Mouse (Mus musculus) testis, adult 10 weeks (tissue): ENCODE data around the gene Smarcd1. TPM values are rescaled to one million over a fixed set of nuclear protein-coding genes. Genes with fewer than 3 reads are reported as not detected.

Source experiments
- polyA plus RNA-seq: library from polyadenylated mRNA; stranded (reverse); fragments of 350-450 nt; fragmentation: Illumina TruSeq; extraction: RNeasy Lipid Tissue Mini Kit (QIAGEN cat#74804); gene quantifications from one replicate; pipeline ENCODE4 v1.2.3, GENCODE M21; 2014; ENCODE audit warnings: low read depth, low replicate concordance

The Smarcd1 gene
- polyA plus RNA-seq, result 9.5 TPM

DNA sequence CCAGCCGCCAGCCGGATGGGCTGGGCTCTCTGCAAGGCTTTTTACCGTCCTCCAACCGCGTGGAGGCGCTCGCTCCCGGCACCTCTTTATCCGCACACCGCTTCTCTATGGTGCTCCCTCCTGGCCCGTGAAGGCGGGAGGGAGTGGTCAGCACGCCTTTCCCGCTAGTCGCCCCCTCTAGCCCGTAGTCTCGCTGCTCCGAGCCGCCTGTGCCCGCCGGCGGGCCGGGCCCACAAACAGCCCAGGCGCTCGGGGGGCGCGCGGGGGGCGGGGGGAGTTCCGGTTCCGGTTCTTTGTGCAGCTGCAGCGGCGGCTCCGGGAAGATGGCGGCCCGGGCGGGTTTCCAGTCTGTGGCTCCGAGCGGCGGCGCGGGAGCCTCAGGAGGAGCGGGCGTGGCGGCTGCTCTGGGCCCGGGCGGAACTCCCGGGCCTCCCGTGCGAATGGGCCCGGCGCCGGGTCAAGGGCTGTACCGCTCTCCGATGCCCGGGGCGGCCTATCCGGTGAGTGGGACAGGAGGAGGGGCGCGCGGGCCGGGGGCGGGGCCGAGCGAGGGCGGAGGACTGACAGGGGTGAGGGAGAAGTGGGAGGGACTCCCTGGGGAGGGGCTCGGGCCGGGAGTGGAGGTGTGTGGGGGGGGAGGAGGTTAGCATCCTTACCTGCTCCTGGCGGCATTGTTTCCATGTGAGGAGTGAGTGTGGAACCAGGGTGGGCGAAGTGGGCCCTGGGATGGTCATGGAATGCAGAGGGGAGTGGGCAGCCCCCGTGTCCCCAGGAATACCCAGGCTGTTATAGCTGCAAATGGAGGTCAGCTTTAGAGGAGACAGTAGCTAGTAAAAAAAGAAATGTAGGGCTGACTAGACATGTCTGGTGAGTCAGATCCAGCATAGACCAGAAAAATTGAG lies at the start of gene Smarcd1:
TSS of gene Smarcd1 (plus strand) at position 131 of the 902 bp plus-strand sequence.

DNA sequence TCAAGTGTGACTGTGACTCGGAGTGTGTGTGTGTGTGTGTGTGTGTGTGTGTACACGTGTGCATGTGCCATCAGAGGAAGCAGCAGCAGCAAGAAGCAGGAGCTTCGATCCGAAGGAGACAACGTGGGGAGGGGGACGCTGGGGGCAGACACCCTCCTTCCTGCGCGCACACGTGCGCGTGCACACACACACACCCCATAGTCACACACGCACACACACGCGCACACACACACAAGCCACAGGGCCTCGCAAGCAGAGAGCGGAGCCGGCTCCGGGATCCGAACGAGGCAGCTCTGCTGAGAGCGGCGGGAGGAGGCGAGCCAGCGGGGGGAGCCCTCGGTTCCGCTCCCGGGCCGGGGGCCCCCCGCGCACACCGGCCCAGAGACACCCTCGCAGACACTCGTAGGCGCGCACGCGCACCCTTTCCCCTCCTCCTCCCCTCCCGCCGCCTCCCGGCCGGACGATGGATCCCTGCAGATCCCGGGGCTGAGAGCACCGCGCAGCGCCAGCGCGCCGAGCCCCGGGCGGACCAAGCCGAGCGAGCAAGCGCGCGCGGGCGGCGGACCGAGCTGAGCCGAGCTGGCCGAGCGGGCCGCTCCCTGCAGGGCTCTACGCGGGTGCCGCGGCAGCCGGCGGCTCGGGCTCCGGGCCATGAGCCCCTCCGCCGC lies 31.6 kb upstream of the Smarcd1 start, which contains the start of gene Asic1:
TSS of gene Asic1 (plus strand) at position 215 of the 668 bp plus-strand sequence.

DNA sequence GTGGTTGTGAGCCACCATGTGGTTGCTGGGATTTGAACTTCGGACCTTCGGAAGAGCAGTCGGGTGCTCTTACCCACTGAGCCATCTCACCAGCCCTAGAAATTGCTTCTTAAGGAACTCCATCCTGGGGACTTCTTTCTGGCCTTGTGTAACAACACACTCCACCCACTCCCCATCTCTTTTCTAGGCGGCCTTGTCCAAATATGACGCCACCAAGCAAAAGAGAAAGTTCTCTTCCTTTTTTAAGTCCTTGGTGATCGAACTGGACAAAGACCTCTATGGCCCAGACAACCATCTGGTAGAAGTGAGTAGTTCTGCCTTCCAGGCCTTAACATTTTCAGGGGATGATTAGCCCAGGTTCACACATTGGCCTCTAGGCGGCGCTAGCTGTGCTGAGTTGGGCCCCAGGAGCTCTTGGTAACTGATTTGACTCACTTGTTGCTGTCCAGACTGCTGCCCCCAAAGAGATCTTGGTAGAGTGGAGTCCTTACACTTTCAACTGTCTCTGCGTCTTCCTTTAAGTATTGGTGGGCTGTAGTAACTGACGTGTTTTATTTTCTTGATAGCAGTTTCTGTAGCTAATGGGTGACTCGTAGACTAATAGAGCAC lies 3.6 kb downstream of the Smarcd1 start, which contains the start of gene Gm17349:
TSS of gene Gm17349 (minus strand) at position 51 of the 609 bp plus-strand sequence.

DNA sequence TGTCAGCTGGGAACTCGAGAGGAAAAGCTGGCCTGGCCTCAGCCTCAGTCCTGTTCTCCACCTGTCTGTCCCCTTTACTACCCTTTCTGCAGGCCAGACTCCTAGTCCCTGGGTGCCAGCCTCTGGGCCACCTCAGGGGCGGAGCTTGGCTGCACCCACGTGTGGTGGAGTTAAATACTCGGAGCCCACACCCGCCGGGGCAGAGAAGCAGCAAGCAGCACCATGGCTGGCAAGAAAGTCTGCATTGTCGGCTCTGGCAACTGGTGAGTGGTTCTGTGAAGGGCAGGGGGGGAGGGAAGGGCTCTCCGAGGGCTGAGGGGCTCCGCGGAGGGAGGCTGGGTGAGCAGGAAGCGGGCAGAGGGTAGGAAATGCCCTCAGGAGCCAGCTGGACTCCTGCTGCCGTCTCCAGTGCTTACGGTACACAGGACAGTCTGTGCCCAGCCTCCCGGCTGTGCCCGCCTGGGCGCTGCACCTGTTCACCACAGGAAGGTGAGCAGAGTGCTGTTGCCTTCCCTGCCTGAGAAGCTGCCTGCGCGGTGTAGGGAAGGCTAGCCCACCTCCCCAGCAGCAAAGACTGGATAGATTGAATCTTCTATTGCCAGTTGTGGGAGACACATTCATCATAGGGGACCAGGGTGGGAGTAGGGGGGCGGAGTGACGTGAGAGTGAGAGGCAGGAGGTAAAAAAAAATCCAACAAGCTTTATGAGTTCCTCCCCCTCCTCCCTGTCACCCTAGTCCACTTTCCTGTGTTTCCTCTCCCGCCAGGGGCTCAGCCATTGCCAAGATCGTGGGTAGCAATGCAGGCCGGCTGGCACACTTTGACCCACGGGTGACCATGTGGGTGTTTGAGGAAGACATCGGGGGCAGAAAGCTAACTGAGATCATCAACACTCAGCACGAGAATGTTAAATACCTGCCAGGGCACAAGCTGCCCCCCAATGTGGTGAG lies 15.7 kb downstream of the Smarcd1 start, which contains the start of gene Gpd1:
TSS of gene Gpd1 (plus strand) at position 130 of the 949 bp plus-strand sequence.

DNA sequence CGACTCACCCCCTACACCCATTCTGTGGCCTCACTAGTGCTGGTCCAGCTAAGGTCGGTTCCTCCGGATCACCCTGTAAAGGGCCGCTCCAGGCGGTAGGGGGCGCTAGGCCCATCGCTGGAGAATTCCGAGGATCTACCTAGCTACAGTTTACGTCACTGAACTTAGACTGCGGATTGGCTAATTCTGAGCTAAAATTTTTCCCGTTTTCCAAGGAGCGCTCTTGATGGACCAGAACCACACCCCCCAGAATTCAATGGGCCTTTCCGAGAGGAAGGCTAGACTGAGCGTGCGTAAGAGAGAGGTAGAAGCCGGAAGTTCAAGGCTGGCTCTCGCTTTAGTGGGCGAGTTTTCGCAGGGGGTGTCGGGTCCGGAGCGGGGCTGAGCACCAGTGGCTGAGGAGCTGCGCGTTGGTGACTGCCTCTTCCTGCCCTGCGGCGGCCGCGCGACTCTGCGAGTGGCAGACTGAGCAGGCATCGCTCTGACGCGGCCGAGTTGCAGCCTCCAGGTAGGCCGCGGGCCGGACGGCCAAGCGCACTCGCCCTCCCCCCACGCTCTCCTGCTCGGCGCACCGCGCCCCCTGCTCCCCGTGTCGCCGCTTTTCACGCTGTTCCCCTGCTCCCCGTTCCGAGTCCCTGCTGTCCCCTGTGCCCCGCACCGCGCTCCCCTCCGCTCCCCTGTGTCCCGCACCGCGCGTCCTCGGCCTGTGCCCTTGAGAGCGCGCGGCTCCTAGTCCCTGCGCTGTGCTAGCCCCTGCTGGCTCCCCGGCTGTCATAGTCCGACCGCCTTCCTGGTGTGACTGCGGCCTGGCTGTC lies 23.6 kb downstream of the Smarcd1 start, which contains the start of gene Cox14:
TSS of gene Cox14 (plus strand) at position 278 of the 815 bp plus-strand sequence.

Other genes with a start within 250 kb of the Smarcd1 start
- gene Nckap5l, start 244.4 kb upstream of the Smarcd1 start, polyA plus RNA-seq, result not detected
- 1.3 TPM for gene Bcdin3d, start 227.4 kb upstream of the Smarcd1 start, polyA plus RNA-seq
- gene Faim2, start 174.0 kb upstream of the Smarcd1 start, polyA plus RNA-seq, result not detected
- 0.14 TPM for gene Aqp2, start 123.1 kb upstream of the Smarcd1 start, polyA plus RNA-seq
- gene Aqp5, start 111.3 kb upstream of the Smarcd1 start, polyA plus RNA-seq, result not detected
- gene Aqp6, start 100.7 kb upstream of the Smarcd1 start, polyA plus RNA-seq, result not detected
- 39.4 TPM for gene Racgap1, start 50.5 kb upstream of the Smarcd1 start, polyA plus RNA-seq
- not detected for gene Asic1, start 31.8 kb upstream of the Smarcd1 start, polyA plus RNA-seq
- gene Gm17349, start 3.4 kb downstream of the Smarcd1 start, polyA plus RNA-seq, result not detected
- gene Gpd1, start 15.4 kb downstream of the Smarcd1 start, polyA plus RNA-seq, result 1.4 TPM
- 5.3 TPM for gene Cox14, start 23.5 kb downstream of the Smarcd1 start, polyA plus RNA-seq
- 25.6 TPM for gene Cers5, start 70.8 kb downstream of the Smarcd1 start, polyA plus RNA-seq
- 5.9 TPM for gene Lima1, start 173.3 kb downstream of the Smarcd1 start, polyA plus RNA-seq